Mouse (Mus musculus) ES-E14 (cell line): ENCODE results near the gene Olfr209.

Experiments
- HCFC1 ChIP-seq: IDR thresholded peaks from 2 replicates; pipeline ENCODE4 v1.6.1; 2012; ENCODE audit warnings: low read length, inconsistent platforms, borderline replicate concordance; ENCODE audit not compliant: insufficient read depth
- MAFK ChIP-seq: IDR thresholded peaks from 2 replicates; pipeline ENCODE4 v1.6.1; 2014; ENCODE audit warnings: mild to moderate bottlenecking, low read depth, low read length, inconsistent platforms; ENCODE audit not compliant: insufficient read depth
- ZC3H11A ChIP-seq: IDR thresholded peaks from 2 replicates; pipeline ENCODE4 v1.6.1; 2012; ENCODE audit warnings: low read depth, mild to moderate bottlenecking, inconsistent platforms, low read length, borderline replicate concordance
- ZNF384 ChIP-seq: IDR thresholded peaks from 2 replicates; pipeline ENCODE4 v1.6.1; 2012; ENCODE audit warnings: low read depth, low read length, inconsistent platforms

GRCm38 (mm10) chr16:59401102-59401501, 37.3 kb upstream of the Olfr209 start:
- TF ChIP-seq ZC3H11A (no peak), MAFK (no peak), HCFC1 (no peak), ZNF384 (no peak)
